Mouse (Mus musculus): ENCODE data around the gene Sec22b. TPM values are rescaled to one million over a fixed set of nuclear protein-coding genes. Genes with fewer than 3 reads are reported as not detected.
A peak's percentile ranks its signal among the peaks of the same experiment; 100 is the strongest.

Gene Sec22b
- polyA plus RNA-seq, 1 experiment from 2014 or later = 89.3 TPM

DNA sequence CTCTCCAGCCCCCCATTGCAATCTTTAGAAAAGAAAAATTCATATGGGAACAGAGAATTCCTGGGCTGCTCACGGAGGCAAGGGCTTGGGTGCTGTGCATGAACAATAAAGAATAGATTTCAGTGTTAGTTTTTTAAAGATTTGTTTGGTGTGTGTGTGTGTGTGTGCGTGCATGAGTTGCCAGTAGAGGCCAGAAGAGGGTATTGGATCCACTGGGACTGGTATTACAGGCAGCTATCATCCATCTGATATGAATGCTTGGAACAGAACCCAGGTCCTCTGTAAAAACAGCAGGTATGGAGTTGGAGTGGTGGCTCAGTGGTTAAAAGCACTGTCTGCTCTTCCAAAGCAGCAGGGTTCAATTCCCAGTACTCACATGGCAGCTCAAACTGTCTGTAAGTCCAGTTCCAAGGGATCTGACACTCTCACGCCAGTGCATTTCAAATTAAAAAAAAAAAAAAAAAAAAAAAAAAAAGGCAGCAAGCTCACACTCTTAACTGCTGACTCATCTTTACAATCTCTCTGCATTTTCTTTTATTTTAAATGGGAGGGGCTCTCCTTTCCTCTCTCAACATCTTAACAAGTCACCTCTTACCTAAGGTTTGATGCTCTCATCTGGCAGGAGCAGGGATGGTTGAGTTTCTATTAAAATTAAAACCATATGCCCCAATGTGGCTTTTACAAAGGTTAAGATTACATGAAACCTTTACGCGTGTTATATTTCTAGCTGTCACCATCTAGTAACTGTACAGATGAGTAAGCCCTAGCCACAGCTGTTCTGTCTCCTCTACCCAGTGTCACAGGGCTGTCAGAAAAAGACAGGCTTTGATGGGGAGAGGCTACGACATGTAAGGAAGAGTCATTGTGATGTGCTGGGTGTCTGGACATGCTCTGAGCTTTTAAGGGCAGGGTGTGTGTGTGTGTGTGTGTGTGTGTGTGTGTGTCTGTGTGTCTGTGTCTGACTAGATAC, 33.6 kb downstream of the Sec22b start:
- 87% methylated on average over 6 of the region's 6 CpGs for WGBS
- Histone ChIP-seq H3K4me1 (peaks cover 29% of the 10 kb centered on the region), H3K27me3 (replicated peaks) (peaks cover 8% of the 10 kb centered on the region), H3K4me3 (no peak overlapping the region), H3K36me3 (replicated peaks) (no peaks in the 10 kb centered on the region), H3K9me3 (no peaks in the 10 kb centered on the region), H3K9ac (no peak overlapping the region), H3K27ac (no peak overlapping the region), H3K4me2 (no peak overlapping the region)
- no peak for ATAC-seq (replicated peaks)

DNA sequence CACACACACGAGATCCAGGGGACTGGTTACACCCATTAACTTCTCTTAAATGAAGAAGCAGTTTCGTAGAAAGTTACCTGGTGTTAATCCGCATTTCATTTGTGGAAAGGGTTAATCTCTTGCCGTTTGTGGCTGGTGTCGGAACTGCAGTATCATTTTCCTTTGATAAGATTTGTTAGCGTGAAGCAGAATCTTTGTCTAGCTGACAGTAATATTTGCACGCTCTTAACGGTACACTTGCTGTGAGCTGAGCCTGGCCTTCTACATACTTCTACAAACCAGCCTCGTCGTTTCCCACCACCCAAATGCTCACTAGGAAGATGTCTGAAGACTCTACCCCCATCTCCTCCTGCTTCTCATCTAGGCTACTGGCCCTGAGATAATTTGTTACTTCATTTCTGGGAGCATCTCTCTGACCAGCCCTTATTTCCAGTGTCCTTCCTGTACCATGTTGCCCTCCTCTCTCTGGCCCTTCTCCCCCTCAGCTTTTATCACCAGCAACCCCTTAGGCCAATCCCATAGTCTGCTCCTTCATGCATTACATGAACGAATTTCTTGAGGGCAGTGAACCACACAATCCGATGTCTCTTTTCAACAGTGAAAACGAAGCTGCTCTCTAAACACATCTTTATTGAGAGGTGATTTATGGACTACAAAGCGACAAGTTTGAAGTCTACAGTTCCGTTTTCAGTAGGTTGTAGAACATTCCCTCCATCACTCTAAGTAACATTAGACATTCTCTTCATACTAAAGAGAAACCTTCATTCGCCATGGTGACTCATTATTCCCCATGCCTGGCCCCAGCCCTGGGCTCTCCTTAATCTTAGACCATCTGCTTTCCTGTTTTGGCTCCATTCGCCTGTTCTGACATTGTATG, 36.3 kb downstream of the Sec22b start:
- Histone ChIP-seq H3K9ac (no peak overlapping the region), H3K4me1 (peaks cover 47% of the 10 kb centered on the region)

GRCm38 (mm10) chr3:97937945-97938266, 36.9 kb downstream of the Sec22b start:
- Histone ChIP-seq H3K9me3 (no peaks in the 10 kb centered on the region), H3K4me1 (peaks cover 49% of the 10 kb centered on the region), H3K36me3 (replicated peaks) (no peaks in the 10 kb centered on the region), H3K27me3 (replicated peaks) (peaks cover 10% of the 10 kb centered on the region; the same call in 1 of the 2 replicates), H3K4me2 (no peak overlapping the region), H3K27ac (no peak overlapping the region), H3K4me3 (no peak overlapping the region), H3K9ac (no peak overlapping the region)
- WGBS = 40% methylated on average over 6 of the region's 6 CpGs
- ATAC-seq (replicated peaks) = no peak

More for the DNA sequence above, 36.3 kb downstream of the Sec22b start:
- no peaks in the 10 kb centered on the region for H3K9me3 ChIP-seq
- H3K4me3 ChIP-seq = no peak overlapping the region
- H3K4me2 ChIP-seq = no peak overlapping the region
- no peak for ATAC-seq (replicated peaks)
- H3K27ac ChIP-seq = no peak overlapping the region
- peaks cover 12% of the 10 kb centered on the region; the same call in 1 of the 2 replicates for H3K27me3 ChIP-seq (replicated peaks)
- H3K36me3 ChIP-seq (replicated peaks) = no peaks in the 10 kb centered on the region
- WGBS = 19% methylated on average over 17 of the region's 17 CpGs

GRCm38 (mm10) chr3:97938814-97939526, 38.0 kb downstream of the Sec22b start:
- Histone ChIP-seq H3K9ac (no peak overlapping the region), H3K9me3 (no peaks in the 10 kb centered on the region), H3K27me3 (replicated peaks) (0 out of 2 replicates have a peak, but pooled peaks cover 5% of the 10 kb centered on the region), H3K27ac (peak overlapping the region; percentile 51), H3K4me3 (no peak overlapping the region), H3K4me2 (0 out of 2 replicates have a peak overlapping the region, but pooled peaks have one; percentile 3), H3K4me1 (peaks cover 49% of the 10 kb centered on the region), H3K36me3 (replicated peaks) (no peaks in the 10 kb centered on the region)
- ATAC-seq (replicated peaks) = peak; percentile 54
- 6% methylated on average over 7 of the region's 7 CpGs for WGBS

DNA sequence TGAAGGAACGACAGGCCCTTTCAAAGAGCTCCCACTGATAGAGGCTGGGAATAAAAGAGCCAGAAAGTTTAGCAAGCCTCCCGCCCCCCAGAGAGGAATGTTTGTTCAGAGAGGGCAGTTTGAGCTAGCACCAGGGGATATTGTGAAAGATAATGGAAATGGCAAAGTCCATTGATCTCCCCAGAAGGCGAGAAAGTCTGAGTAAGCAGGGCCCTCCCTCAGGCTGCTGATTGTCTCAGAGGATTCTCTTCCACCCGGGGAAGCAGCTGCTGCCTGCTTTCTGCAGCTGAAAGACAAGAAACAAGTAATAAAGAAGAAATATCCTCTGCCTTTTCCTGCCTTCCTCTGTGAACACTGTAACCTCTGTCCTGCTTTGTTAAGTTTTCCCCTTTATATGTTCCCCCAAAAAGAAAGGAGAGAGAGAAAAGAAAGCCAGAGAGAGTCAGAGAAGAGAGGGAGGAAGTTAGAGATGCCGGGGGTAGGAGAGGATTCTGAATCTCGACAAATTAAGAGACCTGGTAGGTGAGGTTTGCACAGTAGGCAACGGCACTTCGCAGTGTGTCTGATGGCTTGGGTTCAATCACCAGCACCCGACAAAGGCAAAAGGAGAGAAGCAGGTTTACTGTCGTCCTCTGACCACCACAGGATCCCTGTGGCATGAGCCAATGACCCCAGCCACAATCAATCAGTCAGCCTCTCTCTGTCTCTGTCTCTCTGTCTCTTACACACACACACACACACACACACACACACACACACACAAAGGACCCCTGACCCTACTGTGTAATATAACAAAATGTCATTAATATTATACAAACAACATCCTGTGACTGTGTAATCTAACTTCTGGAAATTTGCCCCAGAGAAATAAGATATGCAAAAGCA, 38.9 kb downstream of the Sec22b start:
- Histone ChIP-seq H3K27me3 (replicated peaks) (0 out of 2 replicates have a peak, but pooled peaks cover 5% of the 10 kb centered on the region), H3K27ac (peak overlapping the region; percentile 1; the same call in 1 of the 2 replicates), H3K9ac (no peak overlapping the region), H3K4me1 (peaks cover 49% of the 10 kb centered on the region), H3K4me2 (no peak overlapping the region), H3K9me3 (no peaks in the 10 kb centered on the region), H3K4me3 (no peak overlapping the region), H3K36me3 (replicated peaks) (no peaks in the 10 kb centered on the region)
- ATAC-seq (replicated peaks) = no peak
- WGBS = 4% methylated on average over 10 of the region's 10 CpGs

DNA sequence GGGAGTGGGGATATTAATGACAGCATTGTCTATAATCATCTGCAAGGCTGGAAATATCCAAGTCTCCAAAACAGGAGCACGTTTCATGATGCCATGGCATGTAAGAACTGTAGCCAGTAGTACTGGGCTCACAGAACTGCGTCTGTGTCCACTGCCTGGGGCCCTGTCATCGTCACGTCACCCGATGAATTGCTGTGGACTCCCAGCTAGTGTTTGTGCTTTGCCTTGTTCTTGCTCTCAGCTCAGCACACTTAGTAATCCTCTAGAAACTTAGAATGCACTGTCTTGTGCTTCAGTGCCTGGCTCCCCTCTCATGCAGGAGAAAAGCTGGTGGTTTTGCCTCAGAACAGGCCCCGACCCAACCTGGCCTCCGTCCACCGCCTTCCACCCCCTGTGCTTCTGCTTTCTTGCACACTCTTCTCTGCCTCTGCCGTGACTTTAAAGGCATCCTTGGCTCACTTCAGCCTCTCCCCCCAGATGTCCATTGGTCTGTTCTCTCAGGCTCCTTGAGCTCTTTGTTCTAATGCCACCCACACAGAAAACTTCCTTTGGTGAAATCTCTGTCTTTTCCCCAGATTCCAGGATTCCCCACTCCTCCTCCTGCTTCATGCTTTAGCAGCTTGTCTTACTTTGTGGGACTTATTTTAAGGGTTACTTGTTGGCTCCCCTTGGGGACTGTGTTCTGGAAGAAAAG, 39.7 kb downstream of the Sec22b start:
- no peak overlapping the region for H3K4me2 ChIP-seq
- H3K9me3 ChIP-seq = no peaks in the 10 kb centered on the region
- WGBS = 14% methylated on average over 9 of the region's 9 CpGs
- H3K9ac ChIP-seq = no peak overlapping the region
- peaks cover 49% of the 10 kb centered on the region for H3K4me1 ChIP-seq
- ATAC-seq (replicated peaks) = peak; percentile 29; the same call in 1 of the 2 replicates
- H3K36me3 ChIP-seq (replicated peaks) = no peaks in the 10 kb centered on the region
- 0 out of 2 replicates have a peak, but pooled peaks cover 5% of the 10 kb centered on the region for H3K27me3 ChIP-seq (replicated peaks)
- H3K4me3 ChIP-seq = no peak overlapping the region
- H3K27ac ChIP-seq = no peak overlapping the region

- Histone ChIP-seq H3K9me3 (no peaks in the 10 kb centered on the region), H3K9ac (no peak overlapping the region), H3K4me3 (no peak overlapping the region), H3K27ac (no peak overlapping the region), H3K36me3 (replicated peaks) (no peaks in the 10 kb centered on the region), H3K4me1 (peaks cover 49% of the 10 kb centered on the region), H3K27me3 (replicated peaks) (0 out of 2 replicates have a peak, but pooled peaks cover 5% of the 10 kb centered on the region), H3K4me2 (peak overlapping the region; percentile 37)
- no peak for ATAC-seq (replicated peaks)
- 31% methylated on average over 11 of the region's 11 CpGs for WGBS
Observed at GRCm38 (mm10) chr3:97941440-97942259, 40.7 kb downstream of the Sec22b start.

GRCm38 (mm10) chr3:97942260-97942950, 41.4 kb downstream of the Sec22b start:
- 4% methylated on average over 16 of the region's 16 CpGs for WGBS
- Histone ChIP-seq H3K27me3 (replicated peaks) (0 out of 2 replicates have a peak, but pooled peaks cover 5% of the 10 kb centered on the region), H3K9me3 (no peaks in the 10 kb centered on the region), H3K9ac (no peak overlapping the region), H3K4me2 (peak overlapping the region; percentile 37), H3K27ac (no peak overlapping the region), H3K4me3 (no peak overlapping the region), H3K36me3 (replicated peaks) (no peaks in the 10 kb centered on the region), H3K4me1 (peaks cover 44% of the 10 kb centered on the region)
- ATAC-seq (replicated peaks) = peak; percentile 28; the same call in 1 of the 2 replicates

GRCm38 (mm10) chr3:97944462-97944861, 43.5 kb downstream of the Sec22b start:
- no peak overlapping the region for H3K9ac ChIP-seq
- H3K36me3 ChIP-seq (replicated peaks) = no peaks in the 10 kb centered on the region
- H3K4me3 ChIP-seq = no peak overlapping the region
- peaks cover 28% of the 10 kb centered on the region for H3K4me1 ChIP-seq
- 72% methylated on average over 5 of the region's 5 CpGs for WGBS
- H3K27ac ChIP-seq = no peak overlapping the region
- no peak overlapping the region for H3K4me2 ChIP-seq
- no peak for ATAC-seq (replicated peaks)
- peaks cover 5% of the 10 kb centered on the region; the same call in 1 of the 2 replicates for H3K27me3 ChIP-seq (replicated peaks)
- H3K9me3 ChIP-seq = no peaks in the 10 kb centered on the region

Measured in midbrain, embryonic 15.5 days (tissue).